Mouse (Mus musculus): ENCODE measurements around the gene Arnt.
"Not testable (repeated sequence)": the region's sequence is repeated elsewhere in the genome, so short reads cannot be mapped to it uniquely, and the experiment has no call there.

Gene Arnt

DNA sequence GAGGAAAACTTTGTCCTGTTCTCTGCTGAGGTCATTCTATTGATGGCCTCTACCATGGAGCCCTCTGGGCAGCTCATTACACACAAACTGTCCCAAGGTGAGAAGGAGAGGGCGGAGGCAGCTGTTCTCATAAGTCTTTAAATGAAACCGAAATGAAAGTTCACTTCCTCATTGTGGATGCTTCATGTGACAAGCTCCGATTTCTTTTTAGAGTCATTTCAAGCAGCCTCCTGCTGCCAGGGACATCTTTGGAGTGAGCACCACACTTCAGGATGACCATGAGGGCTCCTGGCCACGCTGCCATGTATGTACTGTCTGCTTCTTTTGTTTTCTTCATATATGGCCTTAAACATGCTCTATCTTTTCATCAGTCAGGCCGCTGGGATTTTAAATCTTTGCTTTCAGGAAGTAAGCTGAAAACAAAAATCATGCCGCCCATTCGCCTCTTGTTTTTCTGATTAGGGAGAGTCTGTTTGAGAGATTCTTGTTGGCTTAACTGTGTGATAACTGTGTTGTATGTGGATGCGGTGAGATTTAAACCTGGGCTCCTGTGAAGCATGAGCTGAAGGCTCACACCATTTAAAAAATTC, 92.5 kb downstream of the Arnt start, which contains the start of gene Ctss:
Ctss (plus strand) TSS at position 165 of the 590 bp plus-strand sequence.
- DNase-seq (ENCODE audit: low read depth, low spot score): no peak

DNA sequence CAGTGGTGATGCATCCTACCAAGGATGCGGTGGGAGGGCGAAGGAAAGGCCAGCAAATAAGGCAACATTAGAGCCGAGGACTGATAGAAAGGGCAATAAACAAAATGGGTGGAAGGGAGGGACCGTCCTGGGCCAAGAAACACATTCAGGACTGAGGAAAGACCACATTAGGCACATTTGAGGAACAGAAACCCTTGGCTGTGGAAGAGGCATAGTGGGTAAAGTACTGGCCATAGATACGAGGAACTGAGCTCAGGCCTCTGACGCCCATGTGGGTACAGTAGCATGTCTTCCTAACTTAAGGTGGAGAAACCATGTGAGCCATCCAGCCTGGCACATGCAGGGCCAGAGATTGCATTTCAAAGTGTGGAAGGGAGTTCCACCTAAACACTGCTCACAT, 95.6 kb downstream of the Arnt start:
- no peak for DNase-seq (ENCODE audit: low read depth, low spot score)

- no peak for DNase-seq (ENCODE audit: low read depth, low spot score)
These were observed 96.8 kb downstream of the Arnt start for GRCm38 (mm10) chr3:95531025-95531424.

GRCm38 (mm10) chr3:95533364-95533763, 99.2 kb downstream of the Arnt start:
- no peak for DNase-seq (ENCODE audit: low read depth, low spot score)

DNA sequence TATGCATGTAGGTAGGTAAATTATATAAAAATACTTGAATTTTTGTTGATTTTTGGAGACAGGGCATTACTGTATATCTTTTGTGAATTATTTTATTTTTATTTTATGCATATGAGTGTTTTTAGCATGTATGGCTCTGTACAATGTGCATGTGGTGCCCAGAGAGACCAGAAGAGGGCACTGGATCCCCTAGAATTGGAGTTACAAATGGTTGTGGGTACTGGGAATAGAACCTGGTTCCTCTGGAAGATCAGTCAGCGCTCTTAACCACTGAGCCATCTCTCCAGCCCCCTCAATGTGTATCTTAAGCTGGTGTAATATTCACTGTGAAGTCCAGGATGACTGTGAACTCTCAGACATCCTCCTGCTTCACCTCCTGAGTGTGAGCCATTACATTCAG, 100.7 kb downstream of the Arnt start:
- DNase-seq (ENCODE audit: low read depth, low spot score): no peak

GRCm38 (mm10) chr3:95538936-95539335, 104.7 kb downstream of the Arnt start:
- DNase-seq (ENCODE audit: low read depth, low spot score): no peak

- DNase-seq (ENCODE audit: low read depth, low spot score): no peak
These were observed 105.6 kb downstream of the Arnt start for GRCm38 (mm10) chr3:95539837-95540236.

GRCm38 (mm10) chr3:95541186-95541585, 107.0 kb downstream of the Arnt start:
- DNase-seq (ENCODE audit: low read depth, low spot score): not testable (repeated sequence)

GRCm38 (mm10) chr3:95542171-95542570, 108.0 kb downstream of the Arnt start:
- DNase-seq (ENCODE audit: low read depth, low spot score): no peak

DNA sequence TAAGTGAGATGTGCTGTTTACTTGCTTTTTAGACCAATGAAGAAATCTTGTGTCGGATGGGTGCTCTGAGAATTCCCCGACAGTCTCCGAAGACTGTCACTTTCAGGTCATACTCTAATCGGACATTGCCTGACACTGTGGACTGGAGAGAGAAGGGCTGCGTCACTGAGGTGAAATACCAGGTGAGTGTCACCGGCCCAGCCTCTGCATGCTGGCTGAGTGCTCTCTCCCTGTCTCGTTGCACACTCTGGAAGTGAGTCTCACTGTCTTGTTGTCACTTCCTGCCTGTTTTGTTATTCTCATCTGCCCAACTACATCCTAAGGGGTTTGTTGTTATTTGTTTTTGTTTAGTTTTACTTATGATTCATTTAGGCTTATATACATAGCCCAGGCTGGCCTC, 108.8 kb downstream of the Arnt start:
- DNase-seq (ENCODE audit: low read depth, low spot score): no peak

All from mesoderm, embryonic 11.5 days (tissue).